Mouse (Mus musculus) cerebellum, postnatal 36 days (tissue): ENCODE measurements around the gene Gm21866.
"Not testable (repeated sequence)": the region's sequence is repeated elsewhere in the genome, so short reads cannot be mapped to it uniquely, and the experiment has no call there.

Experiments used
- DNase-seq, 2 experiments: peaks; one replicate each; pipeline ENCODE4 v3.0.0; 2021 to 2022; ENCODE audit warnings: mixed read lengths in 2 of 2

Gm21866 gene

DNA sequence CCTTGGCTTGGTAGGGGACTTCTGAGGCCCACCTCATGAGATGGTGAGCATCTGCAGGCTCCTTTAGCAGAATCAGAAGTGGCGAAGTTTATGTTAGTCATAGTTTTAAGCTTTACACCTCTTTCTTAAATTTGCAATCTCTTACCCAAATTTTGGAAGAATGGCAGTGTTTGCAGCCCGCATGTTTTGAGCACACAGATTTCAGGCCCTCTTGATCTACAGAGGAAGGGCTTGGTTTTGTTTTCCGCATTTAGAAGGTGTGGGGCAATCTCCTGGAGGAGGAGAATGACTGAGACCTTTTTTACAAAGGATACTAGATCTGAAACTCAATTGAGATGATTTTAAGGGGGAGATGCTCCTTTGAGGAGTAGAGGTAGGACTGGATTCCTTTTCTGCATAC lies at the start of gene Gm21866:
TSS of gene Gm21866 (minus strand) at position 101 of the 400 bp plus-strand sequence.
- DNase-seq, result not testable (repeated sequence)

DNA sequence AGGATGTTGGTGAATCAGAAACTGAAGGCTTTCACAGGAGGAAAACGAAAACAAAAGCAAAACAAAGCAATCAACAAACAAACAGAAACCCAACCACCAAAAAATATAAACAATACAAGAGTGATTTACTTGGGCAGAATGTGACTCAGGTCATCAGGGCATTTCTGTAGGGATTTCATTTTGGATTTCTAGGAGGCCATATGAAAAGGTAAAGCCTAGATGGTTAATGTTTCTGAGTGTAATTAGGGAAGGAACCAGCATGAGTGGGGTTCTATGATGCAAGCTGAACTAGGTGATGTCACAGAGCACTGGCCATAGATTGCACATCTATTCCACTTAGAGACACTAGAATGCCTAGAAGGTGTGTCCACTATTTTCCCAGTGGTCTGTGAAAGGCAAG lies 28.3 kb upstream of the Gm21866 start, which contains the start of gene Gm20773:
TSS of gene Gm20773 (plus strand) at position 301 of the 400 bp plus-strand sequence.
- not testable (repeated sequence) for DNase-seq
